Mouse (Mus musculus) CD4-positive, CD25-positive, alpha-beta regulatory T cell, adult 2 months (primary cell): ENCODE data around the gene Mmp23.
A peak's percentile ranks its signal among the peaks of the same experiment; 100 is the strongest.
"Not testable (repeated sequence)": the region's sequence is repeated elsewhere in the genome, so short reads cannot be mapped to it uniquely, and the experiment has no call there.

ENCODE experiments used
- DNase-seq: peaks from one replicate; pipeline ENCODE4 v3.0.0-alpha.2; 2012; ENCODE audit warnings: low read depth, low spot score

The Mmp23 gene

DNA sequence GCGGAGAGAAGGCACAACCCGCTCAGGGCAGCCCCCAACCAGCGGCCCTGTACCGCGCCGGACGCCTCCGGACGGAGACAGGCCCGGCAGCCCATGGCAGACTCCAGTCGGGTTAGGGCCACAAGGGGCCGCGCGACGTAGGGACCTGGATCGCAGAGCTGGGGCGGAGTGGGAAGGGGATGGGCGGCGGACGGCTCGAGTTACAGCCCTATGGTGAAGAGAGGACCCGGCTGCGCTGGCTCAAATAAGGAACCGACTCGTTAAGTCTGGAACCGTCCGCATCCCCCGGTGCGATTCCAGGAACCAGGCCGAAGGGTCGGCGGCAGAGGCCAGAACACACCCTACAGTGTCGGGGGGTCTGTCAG is at the start of gene Mmp23:
TSS of gene Mmp23 (minus strand) at position 299 of the 365 bp plus-strand sequence.
- DNase-seq: peak; percentile 23

- peak; percentile 76 for DNase-seq
Measured at GRCm38 (mm10) chr4:155700425-155700824, 47.2 kb upstream of the Mmp23 start.

- no peak for DNase-seq
Measured at GRCm38 (mm10) chr4:155696261-155697255, 43.4 kb upstream of the Mmp23 start.

DNA sequence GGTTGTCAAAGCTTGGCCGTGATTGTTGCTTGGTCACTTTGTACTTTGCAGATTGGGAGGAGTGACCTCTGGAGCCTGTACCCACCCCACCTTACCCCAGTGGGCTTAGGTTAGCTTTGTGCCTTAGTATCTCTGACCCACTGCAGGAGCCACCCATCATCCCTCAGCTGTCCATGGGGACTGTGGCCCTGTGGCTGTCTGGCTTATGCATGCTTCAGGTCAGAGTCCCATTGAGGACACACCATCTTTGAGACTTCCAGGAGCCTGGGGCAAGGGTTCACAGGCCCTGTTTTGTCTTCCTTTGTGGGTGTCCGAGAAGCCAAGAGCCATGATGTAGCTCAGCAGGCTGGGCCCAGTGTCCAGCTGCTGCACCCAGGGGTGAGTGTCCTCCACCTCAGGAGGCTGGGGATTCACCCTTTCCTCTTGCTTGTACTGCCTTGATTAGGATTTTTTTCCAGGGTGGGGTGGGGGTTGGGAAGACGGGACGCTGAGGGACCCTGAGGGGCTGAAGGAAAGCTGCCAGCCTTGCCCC is 42.4 kb upstream of the Mmp23 start:
- no peak for DNase-seq

GRCm38 (mm10) chr4:155694482-155695401 is 41.6 kb upstream of the Mmp23 start:
- DNase-seq: peak; percentile 92

DNA sequence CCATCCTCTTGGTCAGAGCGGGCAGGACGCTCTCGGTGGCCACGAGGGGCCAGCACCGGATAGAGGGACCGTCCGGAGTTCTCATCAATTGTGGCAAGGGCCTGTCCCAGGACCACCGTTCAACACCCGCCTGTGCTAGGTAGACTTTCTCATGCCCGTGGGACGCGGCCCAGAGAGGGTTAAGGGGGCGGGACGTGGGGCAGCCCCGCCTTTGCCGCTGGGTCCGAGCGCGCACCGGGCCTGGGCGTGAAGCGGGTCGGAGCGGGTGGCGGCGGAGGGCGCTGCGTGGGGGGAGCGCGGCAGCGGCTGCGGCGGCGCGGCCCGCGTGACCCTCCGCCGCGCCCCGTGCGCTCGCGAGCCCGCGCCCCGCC is 40.9 kb upstream of the Mmp23 start, which contains the start of gene Fndc10:
TSS of gene Fndc10 (plus strand) at position 232 of the 371 bp plus-strand sequence.
- DNase-seq: no peak

DNA sequence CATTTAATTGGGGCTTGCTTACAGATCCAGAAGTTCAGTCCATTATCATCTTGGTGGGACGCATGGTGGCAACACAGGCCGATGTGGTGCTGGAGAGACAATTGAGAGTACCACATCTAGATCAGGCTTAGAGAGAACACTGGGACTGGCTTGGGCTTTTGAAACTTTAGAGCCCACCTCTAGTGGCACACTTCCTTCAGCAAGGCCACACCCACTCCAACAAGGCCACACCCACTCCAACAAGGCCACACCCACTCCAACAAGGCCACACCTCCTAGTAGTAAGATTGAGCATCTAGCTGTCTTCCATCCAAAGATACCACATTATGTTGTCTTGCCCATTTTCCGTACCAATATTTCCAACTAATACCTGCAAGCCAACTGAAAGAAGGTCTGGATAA is 39.2 kb upstream of the Mmp23 start:
- no peak for DNase-seq

GRCm38 (mm10) chr4:155690571-155691375 is 37.6 kb upstream of the Mmp23 start:
- DNase-seq: no peak

DNA sequence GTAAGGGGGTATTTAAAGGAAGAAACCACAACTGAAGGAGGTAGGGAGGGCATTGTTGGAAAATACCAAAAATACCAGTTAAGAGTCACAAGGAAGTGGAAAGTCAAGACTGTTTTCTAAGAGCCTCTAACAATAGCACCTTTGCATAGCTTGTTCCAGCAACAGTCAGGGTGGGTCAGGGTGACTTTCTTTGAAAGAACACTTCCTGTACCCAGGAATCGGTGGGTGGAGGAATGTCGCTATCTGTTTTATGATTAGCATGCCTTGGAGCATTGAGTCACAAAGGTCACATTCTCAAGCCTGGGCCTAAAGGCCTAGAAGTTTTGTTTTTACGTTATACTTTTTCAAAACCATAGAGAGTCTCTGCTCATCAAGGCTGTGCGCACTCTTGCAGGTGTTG is 34.6 kb upstream of the Mmp23 start:
- DNase-seq: not testable (repeated sequence)

DNA sequence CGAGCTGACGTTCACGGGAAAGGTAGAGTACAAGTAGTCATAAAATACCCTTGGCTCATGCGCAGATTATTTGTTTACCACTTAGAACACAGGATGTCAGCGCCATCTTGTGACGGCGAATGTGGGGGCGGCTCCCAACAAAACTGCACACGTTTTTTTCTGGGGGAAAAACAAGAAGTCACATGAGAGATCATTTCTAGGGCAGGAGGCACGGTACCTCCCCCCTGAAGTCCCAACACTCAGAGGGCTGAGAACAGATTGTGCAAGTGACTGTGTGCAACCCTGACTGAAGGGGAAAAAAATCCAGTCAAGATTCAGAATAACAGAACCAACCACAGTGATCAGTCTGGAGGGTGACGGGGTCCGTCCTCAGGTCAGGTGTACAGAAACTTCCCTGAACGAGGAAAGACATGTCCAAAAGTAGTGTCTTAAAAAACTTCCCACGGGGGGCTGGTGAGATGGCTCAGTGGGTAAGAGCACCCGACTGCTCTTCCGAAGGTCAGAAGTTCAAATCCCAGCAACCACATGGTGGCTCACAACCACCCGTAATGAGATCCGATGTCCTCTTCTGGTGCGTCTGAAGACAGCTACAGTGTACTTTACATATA is 30.6 kb upstream of the Mmp23 start:
- not testable (repeated sequence) for DNase-seq

- DNase-seq: peak; percentile 66
Measured at GRCm38 (mm10) chr4:155675991-155676390, 22.8 kb upstream of the Mmp23 start.

- DNase-seq: no peak
Measured at GRCm38 (mm10) chr4:155672082-155672481, 18.9 kb upstream of the Mmp23 start.

DNA sequence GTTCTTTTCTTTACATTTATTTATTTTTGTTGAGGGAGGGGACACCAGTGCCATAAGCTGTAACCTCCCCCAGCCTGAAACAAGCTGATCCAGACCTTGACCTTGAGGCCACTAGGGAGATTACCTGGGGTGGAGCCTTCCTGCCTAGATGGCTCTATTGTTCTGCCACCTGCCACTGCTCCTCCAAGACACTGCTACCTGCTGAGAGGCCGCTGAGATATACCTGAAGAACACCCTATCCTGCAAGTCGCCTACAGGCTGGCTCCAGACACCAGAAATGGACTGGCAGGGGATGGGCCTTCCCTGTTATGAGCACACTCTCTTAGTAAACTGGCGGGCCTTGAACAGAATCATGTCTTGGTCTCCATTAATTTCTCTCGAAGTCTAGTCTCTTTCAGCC is 17.1 kb upstream of the Mmp23 start:
- not testable (repeated sequence) for DNase-seq

- DNase-seq: no peak
Measured at GRCm38 (mm10) chr4:155669598-155670075, 16.5 kb upstream of the Mmp23 start.

GRCm38 (mm10) chr4:155668689-155669597 is 15.8 kb upstream of the Mmp23 start, which contains the start of gene Mib2:
TSS of gene Mib2 (minus strand) at chr4:155669198.
- DNase-seq: peak; percentile 98

- DNase-seq: peak; percentile 41
Measured at GRCm38 (mm10) chr4:155666903-155667302, 13.7 kb upstream of the Mmp23 start.

- DNase-seq: no peak
Measured at GRCm38 (mm10) chr4:155660641-155661040, 7.5 kb upstream of the Mmp23 start.

GRCm38 (mm10) chr4:155658961-155659360 is 5.8 kb upstream of the Mmp23 start:
- no peak for DNase-seq

DNA sequence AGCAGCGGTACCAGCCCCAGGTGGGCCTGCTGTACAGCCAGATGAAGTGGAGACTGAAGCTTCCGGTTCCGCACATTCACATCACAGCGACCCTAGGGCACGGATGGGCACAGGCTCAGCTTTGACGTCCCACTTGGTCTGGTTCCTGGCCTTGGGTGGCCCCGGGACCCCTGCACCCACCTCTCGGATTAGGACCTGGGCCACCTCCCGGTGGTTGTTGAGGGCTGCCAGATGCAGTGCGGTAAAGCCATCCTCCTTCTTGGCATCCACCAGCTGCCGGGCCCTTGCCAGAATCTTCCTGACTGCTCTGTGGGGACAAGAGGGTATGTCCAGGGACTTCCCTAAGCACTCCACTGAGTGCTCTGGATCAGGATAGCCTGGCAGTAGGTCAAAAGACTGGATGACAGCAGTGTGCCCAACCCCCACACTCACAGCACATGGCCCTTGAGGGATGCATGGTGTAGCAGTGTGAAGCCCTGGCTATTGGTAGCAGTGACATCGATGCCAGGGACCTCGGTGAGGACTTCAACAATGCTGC is 3.1 kb upstream of the Mmp23 start:
- DNase-seq: no peak
